Mouse (Mus musculus) spleen, adult 2 months (tissue): ENCODE measurements around the gene Gm15448.
"Not testable (repeated sequence)": the region's sequence is repeated elsewhere in the genome, so short reads cannot be mapped to it uniquely, and the experiment has no call there.

Experiments used
- CTCF ChIP-seq: fragments of 200-500 bp; IDR thresholded peaks from 2 replicates; pipeline ENCODE4 v1.5.1; 2011; ENCODE audit warnings: mild to moderate bottlenecking, inconsistent platforms; ENCODE audit not compliant: insufficient read depth, insufficient read length, insufficient replicate concordance; ENCODE audit errors: extremely low read depth
- POLR2A ChIP-seq: fragments of 200-500 bp; IDR thresholded peaks from 2 replicates; pipeline ENCODE4 v1.6.1; 2011; ENCODE audit warnings: low read depth, low read length, inconsistent platforms

GRCm38 (mm10) chr7:3837854-3838253, 12.4 kb upstream of the Gm15448 start:
- TF ChIP-seq POLR2A, CTCF: not testable (repeated sequence)
